Mouse (Mus musculus) liver, embryonic 14.5 days (tissue): ENCODE data around the gene Exoc6b.

Experiments
- CTCF ChIP-seq: IDR thresholded peaks from 2 replicates; pipeline ENCODE4 v1.5.1; 2016; ENCODE audit warnings: antibody characterized with exemption, low read depth, control low read depth
- EP300 ChIP-seq: IDR thresholded peaks from 2 replicates; pipeline ENCODE4 v1.6.1; 2016; ENCODE audit warnings: antibody characterized with exemption, low read depth

DNA sequence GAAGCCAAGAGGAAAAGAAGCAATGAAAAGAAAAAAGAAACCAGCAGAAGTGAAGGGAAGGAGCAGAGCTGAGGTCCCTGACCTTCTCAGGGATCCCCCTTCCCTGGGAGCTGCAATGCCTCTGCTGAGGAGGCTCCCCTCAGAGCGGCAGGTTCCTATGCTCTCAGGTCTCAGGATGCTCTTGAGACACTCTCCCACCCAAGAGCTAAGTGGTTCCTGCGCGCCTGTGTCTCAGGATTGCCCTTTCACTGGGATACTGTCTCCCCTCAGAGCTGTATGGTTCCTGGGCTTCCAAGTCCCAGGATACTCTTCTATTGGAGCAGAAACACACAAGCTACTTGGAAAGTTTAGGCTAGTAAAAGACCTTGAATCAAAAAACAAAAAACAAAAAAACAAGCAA is 394.4 kb downstream of the Exoc6b start:
- TF ChIP-seq EP300 (no peak), CTCF (no peak)
